Mouse (Mus musculus) heart, adult 18-20 months (tissue): ENCODE results near the gene Tmem263. TPM values are rescaled to one million over a fixed set of nuclear protein-coding genes. Genes with fewer than 3 reads are reported as not detected.

Experiments
- DNase-seq, 2 experiments: peaks; one replicate each; pipeline ENCODE4 v3.0.0; 2021 to 2022; ENCODE audit warnings: mixed read lengths in 1 of 2
- long read RNA-seq, 2 experiments: library from polyadenylated mRNA; stranded (forward); transcript quantifications; one replicate each; pipeline ENCODE4 v2.0.0; 2021
- total RNA-seq, 2 experiments: library from RNA; stranded (reverse); gene quantifications; 2 replicates each; pipeline ENCODE4 v1.2.3; 2021

Tmem263 gene
- 10 to 100 TPM; 14.7 to 15.6 TPM for total RNA-seq
- long read RNA-seq, experiment 1, transcript Tmem263-201 (3 exons, 3,616 nt): major isoform, 16 of 17 reads
- long read RNA-seq, experiment 1, partial matches to known transcripts: 0 of 17 reads
- long read RNA-seq, experiment 1, other reads (novel, unspliced or antisense): 1 of 17 reads
- long read RNA-seq, experiment 2, transcript Tmem263-201 (3 exons, 3,616 nt): major isoform, 8 of 8 reads
- long read RNA-seq, experiment 2, partial matches to known transcripts: 0 of 8 reads
- long read RNA-seq, experiment 2, other reads (novel, unspliced or antisense): 0 of 8 reads

- DNase-seq: peak; percentile 85 to 89
These were observed at the start of gene Tmem263, which contains the start of gene Fhl4 for GRCm38 (mm10) chr10:85102247-85103084. Tmem263 (plus strand) TSS chr10:85102627. Fhl4 (minus strand) TSS chr10:85102495.

- no peak for DNase-seq
These were observed 47.6 kb upstream of the Tmem263 start for GRCm38 (mm10) chr10:85054876-85055275.

GRCm38 (mm10) chr10:85071605-85072152, 30.7 kb upstream of the Tmem263 start:
- no peak for DNase-seq

- DNase-seq: no peak
These were observed 586 bp upstream of the Tmem263 start for GRCm38 (mm10) chr10:85101841-85102240.

GRCm38 (mm10) chr10:85103085-85103885, 858 bp downstream of the Tmem263 start:
- peak; percentile 28 to 40 for DNase-seq

GRCm38 (mm10) chr10:85114409-85114808, 12.0 kb downstream of the Tmem263 start:
- no peak for DNase-seq

- DNase-seq: no peak
These were observed 22.8 kb downstream of the Tmem263 start for GRCm38 (mm10) chr10:85125184-85125583.

- peak; percentile 93 to 97 for DNase-seq
These were observed 25.2 kb downstream of the Tmem263 start, which contains the start of gene Mterf2 for GRCm38 (mm10) chr10:85127395-85128287. Mterf2 (minus strand) TSS chr10:85128027.

- DNase-seq: peak; percentile 16 to 35
These were observed 26.0 kb downstream of the Tmem263 start for GRCm38 (mm10) chr10:85128453-85128852.

GRCm38 (mm10) chr10:85136573-85136972, 34.1 kb downstream of the Tmem263 start:
- no peak for DNase-seq

- no peak for DNase-seq
These were observed 39.0 kb downstream of the Tmem263 start for GRCm38 (mm10) chr10:85141465-85141864.

GRCm38 (mm10) chr10:85146282-85146681, 43.9 kb downstream of the Tmem263 start:
- DNase-seq: peak in 1 of 2 experiments; percentile 8

- DNase-seq: no peak
These were observed 46.8 kb downstream of the Tmem263 start for GRCm38 (mm10) chr10:85149226-85149625.

GRCm38 (mm10) chr10:85154195-85154594, 51.8 kb downstream of the Tmem263 start:
- peak; percentile 55 to 88 for DNase-seq

- no peak for DNase-seq
These were observed 55.0 kb downstream of the Tmem263 start for GRCm38 (mm10) chr10:85157451-85157850.

- DNase-seq: no peak
These were observed 57.7 kb downstream of the Tmem263 start for GRCm38 (mm10) chr10:85159989-85160619.

GRCm38 (mm10) chr10:85161745-85162351, 59.4 kb downstream of the Tmem263 start:
- DNase-seq: peak; percentile 67 to 68

GRCm38 (mm10) chr10:85164791-85165190, 62.4 kb downstream of the Tmem263 start:
- no peak for DNase-seq

- DNase-seq: no peak
These were observed 62.9 kb downstream of the Tmem263 start for GRCm38 (mm10) chr10:85165306-85165705.
